Mouse (Mus musculus): ENCODE data around the gene 1700015F17Rik. TPM values are rescaled to one million over a fixed set of nuclear protein-coding genes. Genes with fewer than 3 reads are reported as not detected.

The 1700015F17Rik gene
- polyA plus RNA-seq, 2 experiments, result not detected

- H3K4me2 ChIP-seq (replicated peaks; ENCODE audit: low read depth, low read length, severe bottlenecking), result no peak overlapping the region
- no peaks in the 10 kb centered on the region for H3K4me1 ChIP-seq (ENCODE audit: control insufficient read depth, insufficient read depth, low read length)
- no peak overlapping the region for H3K4me3 ChIP-seq (replicated peaks; ENCODE audit: low read length)
- no peak for TF ChIP-seq POLR2A (IDR thresholded peaks at IDR 0.05; ENCODE audit: borderline replicate concordance, extremely low read depth, insufficient read depth, insufficient read length)
- ATAC-seq (ENCODE audit: low FRiP score, low read depth) (no peak), DNase-seq (ENCODE audit: low spot score) (no peak)
- no peak overlapping the region for H3K27ac ChIP-seq (replicated peaks; ENCODE audit: low read depth, low read length)
- H3K9me3 ChIP-seq (ENCODE audit: control insufficient read depth, low read length), result no peaks in the 10 kb centered on the region
- no peak overlapping the region for H3K9ac ChIP-seq (ENCODE audit: low read depth, low read length, severe bottlenecking)
- WGBS, result 84% methylated on average over 1 of the region's 1 CpGs
- H3K36me3 ChIP-seq (ENCODE audit: control insufficient read depth, insufficient read depth, low read length), result no peaks in the 10 kb centered on the region
- H3K27me3 ChIP-seq (ENCODE audit: control insufficient read depth, insufficient read depth, low read length), result no peaks in the 10 kb centered on the region
Observed at GRCm38 (mm10) chr5:5419253-5419652, 59.7 kb downstream of the 1700015F17Rik start.

DNA sequence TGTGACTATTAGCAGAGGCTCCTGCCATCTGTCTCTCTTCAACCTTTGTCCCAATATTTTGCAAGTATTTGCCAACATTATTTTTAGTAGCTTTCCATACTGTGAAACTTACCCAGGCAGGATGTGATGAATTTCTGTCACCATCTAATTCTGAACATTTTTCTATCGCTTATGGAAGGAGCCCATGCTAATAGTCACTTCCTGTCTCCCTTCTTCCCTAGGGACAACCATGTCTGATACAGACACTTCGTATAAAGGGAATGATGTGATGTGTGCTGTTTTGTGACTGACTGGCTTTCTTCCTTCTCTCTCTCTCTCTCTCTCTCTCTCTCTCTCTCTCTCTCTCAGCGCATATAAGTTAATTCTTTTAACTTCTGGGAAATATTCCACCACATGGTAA lies 64.1 kb downstream of the 1700015F17Rik start:
- DNase-seq (ENCODE audit: low spot score) (no peak), ATAC-seq (ENCODE audit: low FRiP score, low read depth) (no peak)
- Histone ChIP-seq H3K27me3 (ENCODE audit: control insufficient read depth, insufficient read depth, low read length) (no peaks in the 10 kb centered on the region), H3K4me2 (replicated peaks; ENCODE audit: low read depth, low read length, severe bottlenecking) (no peak overlapping the region), H3K9ac (ENCODE audit: low read depth, low read length, severe bottlenecking) (no peak overlapping the region), H3K4me3 (replicated peaks; ENCODE audit: low read length) (no peak overlapping the region), H3K36me3 (ENCODE audit: control insufficient read depth, insufficient read depth, low read length) (no peaks in the 10 kb centered on the region), H3K9me3 (ENCODE audit: control insufficient read depth, low read length) (no peaks in the 10 kb centered on the region), H3K4me1 (ENCODE audit: control insufficient read depth, insufficient read depth, low read length) (no peaks in the 10 kb centered on the region), H3K27ac (replicated peaks; ENCODE audit: low read depth, low read length) (no peak overlapping the region)
- TF ChIP-seq POLR2A (IDR thresholded peaks at IDR 0.05; ENCODE audit: borderline replicate concordance, extremely low read depth, insufficient read depth, insufficient read length), result no peak
- WGBS, result 70% methylated on average over 3 of the region's 3 CpGs

GRCm38 (mm10) chr5:5411886-5412285 lies 67.1 kb downstream of the 1700015F17Rik start:
- Histone ChIP-seq H3K27ac (replicated peaks; ENCODE audit: low read depth, low read length) (no peak overlapping the region), H3K4me3 (replicated peaks; ENCODE audit: low read length) (no peak overlapping the region), H3K27me3 (ENCODE audit: control insufficient read depth, insufficient read depth, low read length) (no peaks in the 10 kb centered on the region), H3K4me1 (ENCODE audit: control insufficient read depth, insufficient read depth, low read length) (no peaks in the 10 kb centered on the region), H3K9ac (ENCODE audit: low read depth, low read length, severe bottlenecking) (no peak overlapping the region), H3K9me3 (ENCODE audit: control insufficient read depth, low read length) (no peaks in the 10 kb centered on the region), H3K4me2 (replicated peaks; ENCODE audit: low read depth, low read length, severe bottlenecking) (no peak overlapping the region), H3K36me3 (ENCODE audit: control insufficient read depth, insufficient read depth, low read length) (no peaks in the 10 kb centered on the region)
- 91% methylated on average over 2 of the region's 2 CpGs for whole genome bisulfite sequencing
- ATAC-seq (ENCODE audit: low FRiP score, low read depth) (no peak), DNase-seq (ENCODE audit: low spot score) (no peak)
- no peak for TF ChIP-seq POLR2A (IDR thresholded peaks at IDR 0.05; ENCODE audit: borderline replicate concordance, extremely low read depth, insufficient read depth, insufficient read length)

GRCm38 (mm10) chr5:5401986-5402385 lies 77.0 kb downstream of the 1700015F17Rik start:
- WGBS, result 75% methylated on average over 4 of the region's 4 CpGs
- H3K4me3 ChIP-seq (replicated peaks; ENCODE audit: low read length), result no peak overlapping the region
- no peak overlapping the region for H3K27ac ChIP-seq (replicated peaks; ENCODE audit: low read depth, low read length)

GRCm38 (mm10) chr5:5392786-5393185 lies 86.2 kb downstream of the 1700015F17Rik start:
- Histone ChIP-seq H3K27ac (replicated peaks; ENCODE audit: low read depth, low read length) (no peak overlapping the region), H3K9me3 (ENCODE audit: control insufficient read depth, low read length) (no peaks in the 10 kb centered on the region), H3K27me3 (ENCODE audit: control insufficient read depth, insufficient read depth, low read length) (no peaks in the 10 kb centered on the region), H3K9ac (ENCODE audit: low read depth, low read length, severe bottlenecking) (no peak overlapping the region), H3K4me3 (replicated peaks; ENCODE audit: low read length) (no peak overlapping the region), H3K4me2 (replicated peaks; ENCODE audit: low read depth, low read length, severe bottlenecking) (no peak overlapping the region), H3K36me3 (ENCODE audit: control insufficient read depth, insufficient read depth, low read length) (no peaks in the 10 kb centered on the region), H3K4me1 (ENCODE audit: control insufficient read depth, insufficient read depth, low read length) (no peaks in the 10 kb centered on the region)
- 52% methylated on average over 3 of the region's 3 CpGs for WGBS
- TF ChIP-seq POLR2A (IDR thresholded peaks at IDR 0.05; ENCODE audit: borderline replicate concordance, extremely low read depth, insufficient read depth, insufficient read length), result no peak
- no peak for DNase-seq (ENCODE audit: low spot score)
- no peak for ATAC-seq (ENCODE audit: low FRiP score, low read depth)

More at GRCm38 (mm10) chr5:5401986-5402385, 77.0 kb downstream of the 1700015F17Rik start:
- TF ChIP-seq POLR2A (IDR thresholded peaks at IDR 0.05; ENCODE audit: borderline replicate concordance, extremely low read depth, insufficient read depth, insufficient read length), result no peak
- DNase-seq (ENCODE audit: low spot score), result no peak
- H3K4me2 ChIP-seq (replicated peaks; ENCODE audit: low read depth, low read length, severe bottlenecking), result no peak overlapping the region
- H3K27me3 ChIP-seq (ENCODE audit: control insufficient read depth, insufficient read depth, low read length), result no peaks in the 10 kb centered on the region
- H3K9me3 ChIP-seq (ENCODE audit: control insufficient read depth, low read length), result no peaks in the 10 kb centered on the region
- no peaks in the 10 kb centered on the region for H3K4me1 ChIP-seq (ENCODE audit: control insufficient read depth, insufficient read depth, low read length)
- no peaks in the 10 kb centered on the region for H3K36me3 ChIP-seq (ENCODE audit: control insufficient read depth, insufficient read depth, low read length)
- ATAC-seq (ENCODE audit: low FRiP score, low read depth), result no peak
- H3K9ac ChIP-seq (ENCODE audit: low read depth, low read length, severe bottlenecking), result no peak overlapping the region

Other genes with a start within 250 kb of the 1700015F17Rik start
- 14.5 and 15.7 TPM in 2 replicates for gene Cdk14, start 58.8 kb downstream of the 1700015F17Rik start, polyA plus RNA-seq (2012; rRNA removed)
- 27.6 and 29.7 TPM in 2 replicates for gene Cdk14, start 58.8 kb downstream of the 1700015F17Rik start, polyA plus RNA-seq (2014; fragmentation: Nextera tagmentation; extraction: Ambion mirVana)
- gene Cldn12, start 35.8 kb upstream of the 1700015F17Rik start, polyA plus RNA-seq (2012; rRNA removed), result 20.2 and 22.9 TPM in 2 replicates
- 13.6 and 15.8 TPM in 2 replicates for gene Cldn12, start 35.8 kb upstream of the 1700015F17Rik start, polyA plus RNA-seq (2014; fragmentation: Nextera tagmentation; extraction: Ambion mirVana)
- gene Gtpbp10, start 80.4 kb upstream of the 1700015F17Rik start, polyA plus RNA-seq (2012; rRNA removed), result 17.5 and 19.2 TPM in 2 replicates
- gene Gtpbp10, start 80.4 kb upstream of the 1700015F17Rik start, polyA plus RNA-seq (2014; fragmentation: Nextera tagmentation; extraction: Ambion mirVana), result 24.8 and 24.9 TPM in 2 replicates
- 0.69 and 0.77 TPM in 2 replicates for gene Gm8773, start 94.7 kb upstream of the 1700015F17Rik start, polyA plus RNA-seq (2012; rRNA removed)
- 1.1 and 1.4 TPM in 2 replicates for gene Gm8773, start 94.7 kb upstream of the 1700015F17Rik start, polyA plus RNA-seq (2014; fragmentation: Nextera tagmentation; extraction: Ambion mirVana)
- gene Cfap69, start 185.1 kb upstream of the 1700015F17Rik start, polyA plus RNA-seq (2012; rRNA removed), result 2.4 and 3.8 TPM in 2 replicates
- gene Cfap69, start 185.1 kb upstream of the 1700015F17Rik start, polyA plus RNA-seq (2014; fragmentation: Nextera tagmentation; extraction: Ambion mirVana), result 2.6 and 3.1 TPM in 2 replicates
- gene Steap2, start 215.4 kb upstream of the 1700015F17Rik start, polyA plus RNA-seq (2012; rRNA removed), result 5.7 and 7.9 TPM in 2 replicates
- 5.9 and 7.8 TPM in 2 replicates for gene Steap2, start 215.4 kb upstream of the 1700015F17Rik start, polyA plus RNA-seq (2014; fragmentation: Nextera tagmentation; extraction: Ambion mirVana)